Mouse (Mus musculus): ENCODE data around the gene Akap4.

Gene Akap4

GRCm38 (mm10) chrX:7067219-7067618 is at the start of gene Akap4:
TSS of gene Akap4 (plus strand) at chrX:7067519.
- DNase-seq (ENCODE audit: low read depth): no peak

- DNase-seq (ENCODE audit: low read depth): no peak
Measured at GRCm38 (mm10) chrX:7041519-7041918, 25.8 kb upstream of the Akap4 start, which contains the start of gene Ccnb3. TSS of gene Ccnb3 (minus strand) at chrX:7041619.

GRCm38 (mm10) chrX:7057056-7057455 is 10.3 kb upstream of the Akap4 start:
- no peak for DNase-seq (ENCODE audit: low read depth)

DNA sequence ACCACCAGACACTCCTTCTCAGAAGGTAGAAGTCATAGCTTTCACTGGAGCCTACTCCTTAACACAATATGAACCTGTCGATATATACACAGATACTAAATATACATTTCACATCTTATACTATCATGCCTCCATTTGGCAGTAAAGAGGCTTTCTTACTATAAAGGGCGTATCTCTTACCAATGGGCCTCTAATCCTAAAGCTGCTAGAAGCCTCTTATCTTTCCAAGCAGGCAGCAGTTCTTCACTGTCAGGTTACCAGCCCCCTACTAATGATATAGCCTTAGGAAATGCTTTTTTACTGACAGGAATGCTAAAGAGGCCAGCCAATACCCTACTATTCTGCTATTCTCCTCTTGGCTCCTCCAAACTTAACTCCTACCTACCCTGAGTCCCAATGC is 9.7 kb upstream of the Akap4 start:
- DNase-seq (ENCODE audit: low read depth): peak; percentile 29

DNA sequence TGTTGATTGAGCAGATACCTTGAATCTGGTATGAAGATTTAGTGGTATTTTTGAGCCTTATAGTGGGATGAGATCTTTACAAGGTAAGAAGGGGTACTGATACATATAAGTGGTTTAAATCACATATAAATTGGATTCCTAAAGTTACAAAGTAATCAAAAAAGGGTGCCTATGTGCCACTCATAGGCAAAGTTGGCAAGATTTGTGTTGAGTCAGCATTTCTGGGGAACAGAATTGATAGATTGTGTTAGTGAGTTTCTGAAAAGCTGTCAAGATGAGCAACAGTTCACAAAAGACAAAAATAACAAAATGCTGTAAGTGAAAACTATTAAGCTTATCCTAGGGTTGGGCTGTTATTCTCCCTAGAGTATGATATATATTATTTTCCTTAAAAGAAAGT is 3.2 kb upstream of the Akap4 start:
- no peak for DNase-seq (ENCODE audit: low read depth)

DNA sequence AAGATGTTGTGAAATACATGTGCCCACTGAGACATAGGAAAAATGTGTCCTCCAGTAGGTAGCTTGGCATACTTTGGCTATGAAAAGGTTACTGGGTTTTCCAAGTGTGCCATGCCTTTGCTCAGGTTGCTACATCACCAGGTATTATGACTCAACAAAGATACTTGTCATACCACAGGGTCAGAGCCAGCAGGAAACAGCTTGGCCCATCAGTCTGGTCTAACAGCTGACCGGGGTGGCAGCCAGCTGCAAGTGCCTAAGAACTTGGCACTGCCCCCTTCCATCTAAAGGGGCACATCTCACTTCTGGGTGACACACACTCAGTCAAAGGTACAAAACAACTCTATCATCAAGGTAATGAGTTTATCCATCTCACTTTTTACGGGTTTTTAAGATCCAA is 683 bp downstream of the Akap4 start:
- DNase-seq (ENCODE audit: low read depth): no peak

- DNase-seq (ENCODE audit: low read depth): no peak
Measured at GRCm38 (mm10) chrX:7079820-7080429, 12.6 kb downstream of the Akap4 start.

GRCm38 (mm10) chrX:7085878-7086277 is 18.6 kb downstream of the Akap4 start:
- DNase-seq (ENCODE audit: low read depth): no peak

- no peak for DNase-seq (ENCODE audit: low read depth)
Measured at GRCm38 (mm10) chrX:7090323-7090722, 23.0 kb downstream of the Akap4 start.

DNA sequence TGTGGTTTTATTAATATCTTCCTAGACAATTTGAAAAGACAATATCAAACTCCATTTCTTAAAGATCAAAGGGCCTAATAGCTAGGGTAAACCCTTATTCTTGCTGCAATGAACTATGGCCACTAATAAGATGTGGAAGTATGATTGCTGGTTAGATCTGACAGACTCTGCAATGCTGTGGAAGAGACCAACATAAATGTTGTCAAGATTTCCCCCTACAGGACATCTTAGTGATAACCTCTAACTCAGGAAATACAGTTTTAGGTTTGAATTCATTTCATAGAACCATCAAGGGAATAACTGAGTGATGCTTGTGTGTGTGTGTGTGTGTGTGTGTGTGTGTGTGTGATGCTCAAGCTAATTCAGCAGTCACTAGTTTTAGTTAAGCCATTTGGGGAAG is 35.0 kb downstream of the Akap4 start:
- no peak for DNase-seq (ENCODE audit: low read depth)

GRCm38 (mm10) chrX:7114885-7115284 is 47.6 kb downstream of the Akap4 start:
- DNase-seq (ENCODE audit: low read depth): no peak

DNA sequence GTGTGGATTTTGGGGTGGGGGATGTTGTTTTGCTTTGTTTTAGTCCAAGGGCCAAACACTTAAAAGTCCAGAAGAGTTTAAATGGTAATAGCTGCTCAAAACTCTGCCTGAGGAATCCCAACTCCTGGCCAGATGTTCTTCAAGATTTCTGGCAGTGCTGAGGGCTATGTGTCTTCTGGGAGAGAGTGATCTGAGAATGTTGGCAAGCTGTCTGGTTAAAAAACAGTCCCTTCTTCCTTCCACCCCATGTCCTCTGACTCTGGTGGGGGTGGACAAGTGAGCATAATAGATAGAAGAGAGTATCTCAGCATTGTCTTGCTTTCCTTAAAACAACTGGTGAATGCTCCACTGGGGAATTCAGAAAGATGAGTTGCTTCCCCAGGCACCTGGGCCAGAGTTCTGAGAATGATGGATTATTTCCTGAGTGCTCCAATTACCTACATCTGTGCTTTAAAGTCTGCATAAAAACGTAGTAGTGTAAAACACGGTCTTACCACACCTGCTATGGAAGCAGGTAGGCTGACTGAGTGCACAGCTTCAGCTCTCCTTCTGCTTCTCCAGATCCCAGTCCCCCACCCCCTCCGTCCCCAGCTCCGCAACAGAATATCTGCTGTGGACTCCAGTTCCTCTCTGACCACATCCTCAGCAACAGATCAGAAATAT is 54.4 kb downstream of the Akap4 start:
- DNase-seq (ENCODE audit: low read depth): no peak

Data from c-Kit-positive CD71-positive TER-119-negative erythroid progenitor cells, embryonic 14.5 days (primary cell).